Mouse (Mus musculus): ENCODE measurements around the gene Tpst1. TPM values are rescaled to one million over a fixed set of nuclear protein-coding genes. Genes with fewer than 3 reads are reported as not detected.

Tpst1 gene
- polyA plus RNA-seq, 1 experiment = 3.1 TPM

DNA sequence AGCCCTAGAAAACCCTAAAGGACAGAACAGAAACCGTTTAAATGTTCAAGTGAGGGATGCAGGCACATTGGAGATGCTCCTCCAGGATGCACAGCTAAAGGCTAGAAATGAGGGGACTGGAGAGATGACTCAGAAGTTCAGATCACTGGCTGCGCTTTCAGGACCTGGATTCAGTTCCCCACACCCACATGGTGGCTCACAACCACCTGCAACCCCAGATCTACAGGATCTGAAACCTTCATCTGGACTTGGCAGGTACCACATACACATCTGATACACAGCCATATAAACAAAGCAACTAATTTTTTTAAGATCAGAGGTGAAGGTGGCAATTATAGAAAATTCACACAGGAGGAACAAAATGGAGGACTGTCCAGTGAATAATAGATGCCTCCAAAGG lies 49.2 kb downstream of the Tpst1 start:
- WGBS = 77% methylated on average over 2 of the region's 2 CpGs
- TF ChIP-seq CTCF (IDR thresholded peaks at IDR 0.05; ENCODE audit: control insufficient read depth, insufficient read depth, low read length) = no peak
- no peak for TF ChIP-seq POLR2A (IDR thresholded peaks at IDR 0.05; ENCODE audit: borderline replicate concordance, control insufficient read depth, low read depth, low read length)
- H3K27ac ChIP-seq (ENCODE audit: control insufficient read depth, insufficient read depth, low read depth, low read length, poor library complexity) = no peak overlapping the region

GRCm38 (mm10) chr5:130124271-130124670 lies 51.1 kb downstream of the Tpst1 start:
- Histone ChIP-seq H3K27ac (ENCODE audit: control insufficient read depth, insufficient read depth, low read depth, low read length, poor library complexity) (no peak overlapping the region), H3K4me3 (replicated peaks; ENCODE audit: control insufficient read depth, low read depth, low read length) (no peak overlapping the region), H3K4me1 (ENCODE audit: control insufficient read depth, insufficient read depth, low read length) (peaks cover 1% of the 10 kb centered on the region)
- TF ChIP-seq POLR2A (IDR thresholded peaks at IDR 0.05; ENCODE audit: borderline replicate concordance, control insufficient read depth, low read depth, low read length) (no peak), CTCF (IDR thresholded peaks at IDR 0.05; ENCODE audit: control insufficient read depth, insufficient read depth, low read length) (no peak)
- WGBS = 89% methylated on average over 5 of the region's 5 CpGs

More for the DNA sequence above, 49.2 kb downstream of the Tpst1 start:
- Histone ChIP-seq H3K4me3 (replicated peaks; ENCODE audit: control insufficient read depth, low read depth, low read length) (no peak overlapping the region), H3K4me1 (ENCODE audit: control insufficient read depth, insufficient read depth, low read length) (peaks cover 1% of the 10 kb centered on the region; the same call in 1 of the 2 replicates)

GRCm38 (mm10) chr5:130128686-130129523 lies 55.8 kb downstream of the Tpst1 start:
- H3K4me1 ChIP-seq (ENCODE audit: control insufficient read depth, insufficient read depth, low read length) = no peaks in the 10 kb centered on the region; the same call in 1 of the 2 replicates
- TF ChIP-seq POLR2A (IDR thresholded peaks at IDR 0.05; ENCODE audit: borderline replicate concordance, control insufficient read depth, low read depth, low read length) (no peak), CTCF (IDR thresholded peaks at IDR 0.05; ENCODE audit: control insufficient read depth, insufficient read depth, low read length) (no peak)
- no peak overlapping the region for H3K4me3 ChIP-seq (replicated peaks; ENCODE audit: control insufficient read depth, low read depth, low read length)
- no peak overlapping the region for H3K27ac ChIP-seq (ENCODE audit: control insufficient read depth, insufficient read depth, low read depth, low read length, poor library complexity)
- WGBS = 63% methylated on average over 11 of the region's 11 CpGs

- Histone ChIP-seq H3K4me3 (replicated peaks; ENCODE audit: control insufficient read depth, low read depth, low read length) (no peak overlapping the region), H3K27ac (ENCODE audit: control insufficient read depth, insufficient read depth, low read depth, low read length, poor library complexity) (no peak overlapping the region), H3K4me1 (ENCODE audit: control insufficient read depth, insufficient read depth, low read length) (no peaks in the 10 kb centered on the region; the same call in 1 of the 2 replicates)
- WGBS = 36% methylated on average over 5 of the region's 5 CpGs
- TF ChIP-seq POLR2A (IDR thresholded peaks at IDR 0.05; ENCODE audit: borderline replicate concordance, control insufficient read depth, low read depth, low read length) = no peak
- TF ChIP-seq CTCF (IDR thresholded peaks at IDR 0.05; ENCODE audit: control insufficient read depth, insufficient read depth, low read length) = no peak
Measured at GRCm38 (mm10) chr5:130129524-130129793, 56.3 kb downstream of the Tpst1 start.

DNA sequence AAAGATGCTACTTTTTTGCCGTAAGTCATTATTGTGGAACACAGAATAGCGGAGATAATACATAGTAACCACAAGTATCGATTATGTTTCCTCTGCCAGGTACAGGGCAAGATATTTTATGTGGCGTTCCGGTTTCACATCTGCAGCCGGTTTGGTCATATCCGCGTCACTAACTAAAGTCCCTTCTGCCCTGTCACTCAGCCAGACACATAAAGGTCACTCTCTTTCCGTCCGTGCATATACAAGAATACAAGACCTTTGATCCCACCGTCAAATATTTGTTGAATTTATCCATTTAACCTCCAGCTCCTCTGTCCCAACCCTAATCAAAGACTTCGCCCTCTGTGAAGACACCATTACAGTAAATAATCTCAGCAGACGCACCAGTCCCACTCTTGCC lies 63.5 kb downstream of the Tpst1 start:
- Histone ChIP-seq H3K27ac (ENCODE audit: control insufficient read depth, insufficient read depth, low read depth, low read length, poor library complexity) (no peak overlapping the region), H3K4me3 (replicated peaks; ENCODE audit: control insufficient read depth, low read depth, low read length) (no peak overlapping the region)
- 93% methylated on average over 13 of the region's 13 CpGs for WGBS

DNA sequence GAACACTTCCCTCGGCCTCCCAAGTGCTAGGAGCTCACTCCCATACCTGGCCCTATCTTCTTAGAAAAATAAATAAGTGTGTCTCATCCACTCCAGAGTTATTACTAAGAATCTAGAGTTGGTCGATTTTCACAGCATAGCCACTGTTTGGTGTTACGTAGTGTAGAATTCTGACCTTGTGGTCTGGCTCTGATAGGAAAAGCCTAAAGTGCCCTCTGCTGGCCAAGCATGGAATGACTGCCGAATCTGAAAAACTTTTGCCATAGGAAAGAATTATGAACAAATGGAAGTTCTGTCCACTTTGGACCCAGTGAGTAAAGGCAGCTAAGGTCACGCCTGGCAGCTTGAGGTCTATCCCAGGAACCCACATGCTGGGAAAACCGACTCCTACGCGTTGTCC lies 66.3 kb downstream of the Tpst1 start:
- Histone ChIP-seq H3K4me3 (replicated peaks; ENCODE audit: control insufficient read depth, low read depth, low read length) (no peak overlapping the region), H3K4me1 (ENCODE audit: control insufficient read depth, insufficient read depth, low read length) (no peaks in the 10 kb centered on the region; the same call in 1 of the 2 replicates), H3K27ac (ENCODE audit: control insufficient read depth, insufficient read depth, low read depth, low read length, poor library complexity) (no peak overlapping the region)
- WGBS = 18% methylated on average over 8 of the region's 8 CpGs
- TF ChIP-seq POLR2A (IDR thresholded peaks at IDR 0.05; ENCODE audit: borderline replicate concordance, control insufficient read depth, low read depth, low read length) (no peak), CTCF (IDR thresholded peaks at IDR 0.05; ENCODE audit: control insufficient read depth, insufficient read depth, low read length) (peak; percentile 35)

More for the DNA sequence above, 63.5 kb downstream of the Tpst1 start:
- no peaks in the 10 kb centered on the region for H3K4me1 ChIP-seq (ENCODE audit: control insufficient read depth, insufficient read depth, low read length)
- TF ChIP-seq CTCF (IDR thresholded peaks at IDR 0.05; ENCODE audit: control insufficient read depth, insufficient read depth, low read length) = no peak
- no peak for TF ChIP-seq POLR2A (IDR thresholded peaks at IDR 0.05; ENCODE audit: borderline replicate concordance, control insufficient read depth, low read depth, low read length)

DNA sequence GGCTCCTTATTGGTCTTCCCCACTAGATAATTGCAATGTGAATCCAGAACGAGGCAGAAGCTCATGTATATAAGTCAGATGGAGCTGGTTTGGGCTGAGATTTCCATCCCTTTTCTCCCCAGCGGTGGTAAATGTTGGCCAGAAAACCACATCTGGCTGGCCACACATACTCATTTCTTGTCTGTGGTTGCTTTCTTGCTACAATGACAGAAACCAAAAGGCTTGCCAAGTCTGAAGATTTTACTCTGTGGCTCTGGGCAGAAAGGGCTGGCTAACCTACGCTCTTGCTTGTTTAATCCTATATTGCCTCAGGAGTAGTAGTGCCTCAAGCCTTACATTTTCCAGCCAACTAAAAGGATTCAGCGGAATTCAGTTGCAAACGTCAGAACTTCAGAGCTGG lies 68.0 kb downstream of the Tpst1 start:
- TF ChIP-seq CTCF (IDR thresholded peaks at IDR 0.05; ENCODE audit: control insufficient read depth, insufficient read depth, low read length) (no peak), POLR2A (IDR thresholded peaks at IDR 0.05; ENCODE audit: borderline replicate concordance, control insufficient read depth, low read depth, low read length) (no peak)
- 64% methylated on average over 5 of the region's 5 CpGs for WGBS
- no peak overlapping the region for H3K4me3 ChIP-seq (replicated peaks; ENCODE audit: control insufficient read depth, low read depth, low read length)
- no peaks in the 10 kb centered on the region; the same call in 1 of the 2 replicates for H3K4me1 ChIP-seq (ENCODE audit: control insufficient read depth, insufficient read depth, low read length)
- H3K27ac ChIP-seq (ENCODE audit: control insufficient read depth, insufficient read depth, low read depth, low read length, poor library complexity) = no peak overlapping the region

DNA sequence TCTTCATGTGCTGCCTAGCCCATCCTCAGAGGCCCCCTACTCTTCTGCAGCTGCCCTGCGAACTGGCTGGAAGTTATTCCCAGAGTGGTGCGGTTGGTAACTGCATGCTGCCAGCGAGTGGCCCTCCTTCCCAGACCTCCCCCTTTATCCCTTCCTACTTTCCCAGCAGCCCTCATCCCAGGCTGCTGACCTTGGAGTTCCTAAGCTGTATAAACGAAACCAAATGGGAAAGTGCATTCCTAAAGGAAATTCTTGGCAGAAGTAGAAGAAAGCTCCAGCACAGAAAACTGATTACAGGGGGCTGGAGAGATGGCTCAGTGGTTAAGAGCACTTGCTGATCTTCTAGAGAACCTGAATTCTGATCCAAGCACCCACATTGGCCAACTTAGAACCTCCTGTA lies 68.9 kb downstream of the Tpst1 start:
- WGBS = 89% methylated on average over 4 of the region's 4 CpGs
- H3K4me1 ChIP-seq (ENCODE audit: control insufficient read depth, insufficient read depth, low read length) = no peaks in the 10 kb centered on the region; the same call in 1 of the 2 replicates
- H3K27ac ChIP-seq (ENCODE audit: control insufficient read depth, insufficient read depth, low read depth, low read length, poor library complexity) = no peak overlapping the region
- no peak overlapping the region for H3K4me3 ChIP-seq (replicated peaks; ENCODE audit: control insufficient read depth, low read depth, low read length)
- TF ChIP-seq POLR2A (IDR thresholded peaks at IDR 0.05; ENCODE audit: borderline replicate concordance, control insufficient read depth, low read depth, low read length) (no peak), CTCF (IDR thresholded peaks at IDR 0.05; ENCODE audit: control insufficient read depth, insufficient read depth, low read length) (no peak)
